Mouse (Mus musculus) heart, adult 2 months (tissue): Measurements from ENCODE around the gene Vars. TPM values are rescaled to one million over a fixed set of nuclear protein-coding genes. Genes with fewer than 3 reads are reported as not detected.
"Not testable (repeated sequence)": the region's sequence is repeated elsewhere in the genome, so short reads cannot be mapped to it uniquely, and the experiment has no call there.

Experiments
- DNase-seq, 2 experiments: peaks; one replicate each; pipeline ENCODE4 v3.0.0; 2021
- H3K27ac ChIP-seq: fragments of 200-600 bp; 2 replicates; pipeline ENCODE4 v1.8.1; 2022
- H3K27me3 ChIP-seq: fragments of 200-500 bp; 2 replicates; pipeline ENCODE4 v1.6.1; 2012; ENCODE audit warnings: mild to moderate bottlenecking, low read length, inconsistent platforms, mixed read lengths; ENCODE audit not compliant: control insufficient read depth, insufficient read depth
- H3K36me3 ChIP-seq: fragments of 200-500 bp; 2 replicates; pipeline ENCODE4 v1.6.1; 2012; ENCODE audit warnings: low read length, inconsistent platforms; ENCODE audit not compliant: control insufficient read depth, insufficient read depth
- H3K4me1 ChIP-seq: fragments of 200-500 bp; 2 replicates; pipeline ENCODE4 v1.6.1; 2011; ENCODE audit warnings: low read length; ENCODE audit not compliant: control insufficient read depth, insufficient read depth
- H3K4me3 ChIP-seq: fragments of 200-600 bp; 2 replicates; pipeline ENCODE4 v1.8.1; 2022
- H3K79me2 ChIP-seq: fragments of 200-500 bp; replicated peaks from 2 replicates; pipeline ENCODE4 v1.6.1; 2012; ENCODE audit warnings: mild to moderate bottlenecking, inconsistent platforms, low read length, moderate library complexity, mixed read lengths; ENCODE audit not compliant: control insufficient read depth, insufficient read depth
- H3K9ac ChIP-seq: fragments of 200-500 bp; 2 replicates; pipeline ENCODE4 v1.6.1; 2012; ENCODE audit warnings: low read depth, mild to moderate bottlenecking, control low read depth, inconsistent platforms, low read length, mixed read lengths
- CTCF ChIP-seq: fragments of 200-600 bp; IDR thresholded peaks from 2 replicates; pipeline ENCODE4 v1.8.1; 2022; ENCODE audit warnings: antibody characterized with exemption, mild to moderate bottlenecking, moderate library complexity
- EP300 ChIP-seq: fragments of 200-500 bp; IDR thresholded peaks from 2 replicates; pipeline ENCODE4 v1.6.1; 2011; ENCODE audit warnings: low read depth, low read length, control low read depth; ENCODE audit not compliant: insufficient read depth
- POLR2A ChIP-seq: fragments of 200-500 bp; IDR thresholded peaks from 2 replicates; pipeline ENCODE4 v1.6.1; 2011; ENCODE audit warnings: mild to moderate bottlenecking, low read depth, low read length, control low read depth; ENCODE audit not compliant: insufficient read depth
- WGBS: fragments of 180-500 bp; shearing (Covaris S2); methylation state at CpG from one replicate; pipeline ENCODE4 v1.1.7; 2018; 5-methylcytosine and 5-hydroxymethylcytosine counted together
- intact Hi-C: fragments of 180-260 bp; cut with DNase I; formaldehyde crosslinking; loops from one replicate; pipeline ENCODE4 v1.15.1; 2025
- polyA plus RNA-seq: library from polyadenylated mRNA; depleted of rRNA; stranded (reverse); fragments of >200 nt; gene quantifications from 2 replicates; pipeline ENCODE4 v1.2.3, GENCODE M21; 2012
- total RNA-seq, 2 experiments: library from RNA; stranded (reverse); gene quantifications; 2 replicates each; pipeline ENCODE4 v1.2.3; 2021

Vars gene
- total and polyA plus RNA-seq, 3 experiments: 27.0 to 39.2 (median 28.5) TPM

GRCm38 (mm10) chr17:35001452-35002152 lies 815 bp downstream of the Vars start:
- 2% methylated on average over 35 of the region's 35 CpGs for WGBS
- no peaks in the 10 kb centered on the region for H3K27me3 ChIP-seq
- no peaks in the 10 kb centered on the region for H3K36me3 ChIP-seq
- TF ChIP-seq CTCF (no peak), EP300 (no peak), POLR2A (no peak)
- peak overlapping the region; percentile 100 for H3K27ac ChIP-seq
- H3K9ac ChIP-seq: peak overlapping the region; percentile 85
- no peaks in the 10 kb centered on the region for H3K79me2 ChIP-seq
- intact Hi-C loops: loop anchor here (2.0 to 5.0 kb wide), 2 partner anchors 21 to 241 kb away; partner anchors contain the start of genes Ddx39b and Lsm2
- H3K4me3 ChIP-seq: peak overlapping the region; percentile 78
- H3K4me1 ChIP-seq: peaks cover 10% of the 10 kb centered on the region
- no peak for DNase-seq

DNA sequence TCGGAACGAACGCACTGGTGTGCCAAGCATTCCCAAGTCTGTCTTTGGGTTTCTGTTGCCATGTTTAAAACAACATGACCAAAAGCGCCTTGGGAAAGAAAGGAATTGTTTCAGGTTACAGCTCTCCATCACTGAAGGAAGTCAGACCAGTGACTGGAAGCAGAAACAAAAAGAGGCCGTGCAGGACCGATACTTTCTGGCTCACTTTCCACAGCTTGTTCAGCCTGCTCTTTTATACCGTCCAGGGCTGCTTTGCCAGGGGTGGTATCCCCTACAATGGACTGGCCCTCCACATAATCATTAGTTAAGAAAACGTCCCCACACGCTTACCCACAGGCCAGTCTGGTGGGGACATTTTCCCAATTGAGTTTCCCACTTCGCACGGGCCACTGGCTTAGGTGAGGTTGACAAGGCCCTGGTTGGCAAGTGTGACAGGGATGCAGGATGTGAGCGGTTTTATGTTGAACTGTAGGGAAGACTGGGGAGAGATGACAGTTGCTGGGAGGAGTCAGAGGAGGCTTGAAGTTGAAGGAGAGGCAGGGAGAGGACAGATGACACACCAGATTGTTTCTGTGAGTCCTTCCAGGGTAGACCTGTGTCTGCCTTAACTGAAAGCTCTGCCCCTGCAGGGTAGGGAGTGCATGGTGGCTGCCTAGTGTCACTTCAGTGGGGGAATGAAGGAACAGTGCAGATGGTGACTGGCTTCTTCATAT lies 1.5 kb downstream of the Vars start:
- no peak overlapping the region for H3K4me3 ChIP-seq
- H3K27me3 ChIP-seq: no peaks in the 10 kb centered on the region
- H3K36me3 ChIP-seq: no peaks in the 10 kb centered on the region
- 0 out of 2 replicates have a peak overlapping the region, but pooled peaks have one; percentile 15 for H3K27ac ChIP-seq
- peaks cover 10% of the 10 kb centered on the region for H3K4me1 ChIP-seq
- peak overlapping the region; percentile 85 for H3K9ac ChIP-seq
- WGBS: 14% methylated on average over 12 of the region's 12 CpGs
- DNase-seq: peak in 1 of 2 experiments; percentile 18
- H3K79me2 ChIP-seq: no peaks in the 10 kb centered on the region
- intact Hi-C loops: loop anchor here (5.0 kb wide), 1 partner anchor 240 kb away; the partner anchor contains the start of gene Ddx39b
- TF ChIP-seq CTCF (no peak), POLR2A (no peak), EP300 (no peak)

- DNase-seq: no peak
- Histone ChIP-seq H3K27me3 (no peaks in the 10 kb centered on the region), H3K4me3 (no peak overlapping the region), H3K79me2 (no peaks in the 10 kb centered on the region), H3K36me3 (no peaks in the 10 kb centered on the region), H3K9ac (no peak overlapping the region), H3K4me1 (peaks cover 10% of the 10 kb centered on the region), H3K27ac (no peak overlapping the region)
- intact Hi-C loops: loop anchor here (5.0 kb wide), 1 partner anchor 239 kb away; the partner anchor contains the start of gene Ddx39b
- TF ChIP-seq POLR2A (no peak), EP300 (no peak), CTCF (no peak)
- WGBS: 60% methylated on average over 9 of the region's 9 CpGs
Measured at GRCm38 (mm10) chr17:35003022-35003838, 2.4 kb downstream of the Vars start.

GRCm38 (mm10) chr17:35004075-35004717 lies 3.4 kb downstream of the Vars start:
- no peaks in the 10 kb centered on the region for H3K36me3 ChIP-seq
- WGBS: 96% methylated on average over 17 of the region's 17 CpGs

DNA sequence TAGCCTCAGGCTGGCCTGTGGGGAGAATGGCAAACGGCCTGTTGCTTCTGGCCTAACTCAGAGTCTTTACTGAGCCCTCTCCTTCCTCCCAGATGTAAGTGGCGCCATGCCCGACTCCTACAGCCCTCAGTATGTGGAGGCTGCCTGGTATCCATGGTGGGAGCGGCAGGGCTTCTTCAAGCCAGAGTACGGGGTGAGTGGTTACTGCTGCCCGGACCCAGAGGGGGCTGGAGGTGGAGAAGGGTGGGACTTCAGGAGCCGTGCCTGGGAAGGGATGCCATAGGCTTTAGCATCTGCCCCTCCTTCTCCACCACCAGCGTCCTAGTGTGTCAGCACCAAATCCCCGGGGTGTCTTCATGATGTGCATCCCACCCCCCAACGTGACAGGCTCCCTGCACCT lies 4.4 kb downstream of the Vars start:
- peaks cover 8% of the 10 kb centered on the region for H3K4me1 ChIP-seq
- 89% methylated on average over 10 of the region's 10 CpGs for WGBS
- H3K27me3 ChIP-seq: no peaks in the 10 kb centered on the region
- no peak overlapping the region for H3K27ac ChIP-seq
- no peaks in the 10 kb centered on the region for H3K79me2 ChIP-seq
- H3K4me3 ChIP-seq: no peak overlapping the region
- H3K36me3 ChIP-seq: no peaks in the 10 kb centered on the region
- no peak overlapping the region for H3K9ac ChIP-seq
- peak in 1 of 2 experiments; percentile 16 for DNase-seq
- intact Hi-C loops: no loop called here
- TF ChIP-seq POLR2A (no peak), EP300 (no peak), CTCF (no peak)

More at GRCm38 (mm10) chr17:35004075-35004717, 3.4 kb downstream of the Vars start:
- intact Hi-C loops: loop anchor here (5.0 kb wide), 1 partner anchor 238 kb away; the partner anchor contains the start of gene Ddx39b
- Histone ChIP-seq H3K27ac (no peak overlapping the region), H3K79me2 (no peaks in the 10 kb centered on the region), H3K9ac (no peak overlapping the region), H3K4me3 (no peak overlapping the region), H3K27me3 (no peaks in the 10 kb centered on the region), H3K4me1 (peaks cover 10% of the 10 kb centered on the region)
- DNase-seq: no peak
- TF ChIP-seq CTCF (no peak), POLR2A (no peak), EP300 (no peak)

DNA sequence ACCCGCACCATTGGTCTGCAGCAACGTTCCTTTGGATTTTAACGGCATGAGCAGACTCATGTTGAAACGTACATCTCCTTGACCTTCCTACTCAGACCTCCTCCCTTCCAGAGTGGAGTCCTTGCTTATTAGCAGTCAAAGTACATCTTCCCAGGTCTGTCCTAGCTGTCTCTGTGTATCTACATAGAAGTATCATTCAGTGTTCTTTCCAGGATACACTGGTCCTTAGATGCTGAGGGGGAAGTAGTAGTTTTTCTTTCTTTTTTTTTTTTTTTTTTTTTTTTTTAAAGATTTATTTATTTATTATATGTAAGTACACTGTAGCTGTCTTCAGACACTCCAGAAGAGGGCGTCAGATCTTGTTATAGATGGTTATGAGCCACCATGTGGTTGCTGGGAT lies 5.1 kb downstream of the Vars start:
- intact Hi-C loops, H3K4me1 ChIP-seq, H3K27me3 ChIP-seq, H3K79me2 ChIP-seq, H3K4me3 ChIP-seq, H3K9ac ChIP-seq, H3K27ac ChIP-seq, DNase-seq, H3K36me3 ChIP-seq: not testable (repeated sequence)
- 94% methylated on average over 4 of the region's 5 CpGs for WGBS
